Mouse (Mus musculus) forebrain, postnatal 0 days (tissue): ENCODE data around the gene Tma7. TPM values are rescaled to one million over a fixed set of nuclear protein-coding genes. Genes with fewer than 3 reads are reported as not detected.

Source experiments
- ATAC-seq: fragments of 200-750 bp; cut with Nextera tagmentation; 2 replicates; pipeline ENCODE4 v1.8.0; 2017; ENCODE audit warnings: mild to moderate bottlenecking, moderate library complexity
- DNase-seq: peaks from one replicate; pipeline ENCODE4 v3.0.0-alpha.2; 2015
- H3K27ac ChIP-seq: fragments of 300-500 bp; sonication (generic); 2 replicates; pipeline ENCODE4 v1.5.1; 2014; ENCODE audit warnings: low read depth, mild to moderate bottlenecking, antibody characterized with exemption, low read length, moderate library complexity, mixed read lengths
- H3K27me3 ChIP-seq: fragments of 300-500 bp; sonication (generic); 2 replicates; pipeline ENCODE4 v1.6.1; 2014; ENCODE audit warnings: mild to moderate bottlenecking, low read length, mixed read lengths; ENCODE audit not compliant: insufficient read depth
- H3K36me3 ChIP-seq: fragments of 300-500 bp; sonication (generic); 2 replicates; pipeline ENCODE4 v1.6.1; 2014; ENCODE audit warnings: mild to moderate bottlenecking, moderate library complexity; ENCODE audit not compliant: insufficient read depth
- H3K4me1 ChIP-seq: fragments of 300-500 bp; sonication (generic); 2 replicates; pipeline ENCODE4 v1.6.1; 2014; ENCODE audit warnings: antibody characterized with exemption; ENCODE audit not compliant: insufficient read depth
- H3K4me2 ChIP-seq: fragments of 300-500 bp; sonication (generic); 2 replicates; pipeline ENCODE4 v1.6.1; 2014; ENCODE audit warnings: low read depth, mild to moderate bottlenecking, moderate library complexity
- H3K4me3 ChIP-seq: fragments of 300-500 bp; sonication (generic); 2 replicates; pipeline ENCODE4 v1.5.1; 2014; ENCODE audit warnings: low read depth, low read length, mixed read lengths
- H3K9ac ChIP-seq: fragments of 300-500 bp; sonication (generic); 2 replicates; pipeline ENCODE4 v1.6.1; 2014; ENCODE audit warnings: mild to moderate bottlenecking
- H3K9me3 ChIP-seq: fragments of 300-500 bp; sonication (generic); 2 replicates; pipeline ENCODE4 v1.6.1; 2016; ENCODE audit warnings: low read length
- CTCF ChIP-seq: sonication (generic); IDR thresholded peaks from 2 replicates; pipeline ENCODE4 v1.5.1; 2016; ENCODE audit warnings: antibody characterized with exemption, control low read depth, low read depth
- WGBS: fragments of 180-500 bp; shearing (Covaris S2); extraction: QIAGEN DNeasy Blood & Tissue Kit; methylation state at CpG from one replicate; pipeline ENCODE4 v1.1.7; 2014; 5-methylcytosine and 5-hydroxymethylcytosine counted together
- polyA plus RNA-seq: library from polyadenylated mRNA; unstranded; fragments of >200 nt; fragmentation: Nextera tagmentation; extraction: Ambion mirVana; gene quantifications from 2 replicates; pipeline ENCODE4 v1.2.1, GENCODE M21; 2015
- total RNA-seq: library from RNA; depleted of rRNA; stranded (reverse); fragments of >200 nt; gene quantifications from 2 replicates; pipeline ENCODE4 v1.2.3, GENCODE M21; 2014

Gene Tma7
- total and polyA plus RNA-seq, 2 experiments from 2014 or later, result 177 to 695 TPM

DNA sequence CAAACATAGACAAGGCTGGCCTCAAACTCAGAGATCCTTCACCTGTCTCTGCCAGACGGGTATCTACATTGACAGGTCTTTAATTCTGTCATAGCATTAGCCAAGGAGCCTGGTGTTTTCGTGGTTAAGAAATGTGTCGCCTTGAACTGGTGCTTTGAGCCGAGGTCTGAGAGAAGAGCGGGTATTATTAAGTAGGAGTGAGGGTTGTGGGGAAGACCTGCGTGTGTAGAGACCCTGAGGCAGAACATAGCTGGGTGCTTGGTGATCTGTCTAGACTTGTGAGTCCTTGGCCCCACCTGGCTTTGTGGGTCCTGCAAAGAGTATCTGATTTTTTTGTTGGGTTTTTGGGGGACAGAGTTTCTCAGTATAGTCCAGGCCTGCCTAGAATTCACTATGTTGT is 28.5 kb downstream of the Tma7 start:
- no peak overlapping the region for H3K4me3 ChIP-seq

DNA sequence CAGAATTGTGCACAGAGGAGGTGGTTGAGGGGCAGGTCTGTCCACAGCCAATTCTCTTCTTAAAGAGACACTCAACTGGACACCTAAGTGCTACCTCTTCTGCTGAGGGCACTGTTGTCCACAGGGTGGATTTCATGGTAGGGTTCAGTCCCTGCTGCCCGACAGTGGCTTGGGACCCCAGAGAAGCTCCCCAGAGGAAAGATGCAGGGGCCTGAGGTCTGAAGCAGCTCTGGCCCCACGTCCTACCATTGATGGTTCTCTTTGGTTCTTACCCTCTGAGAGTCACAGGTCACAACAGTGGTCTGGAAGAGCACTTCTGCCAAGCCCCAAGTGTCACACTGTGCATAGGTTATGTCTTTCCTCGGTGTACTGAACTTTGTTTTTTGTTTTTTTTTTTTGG is 29.0 kb downstream of the Tma7 start:
- Histone ChIP-seq H3K27ac (no peak overlapping the region), H3K36me3 (peaks cover 22% of the 10 kb centered on the region), H3K4me1 (no peaks in the 10 kb centered on the region), H3K9ac (no peak overlapping the region), H3K4me2 (no peak overlapping the region), H3K9me3 (no peaks in the 10 kb centered on the region), H3K4me3 (no peak overlapping the region), H3K27me3 (no peaks in the 10 kb centered on the region)
- ATAC-seq (no peak), DNase-seq (no peak)
- TF ChIP-seq CTCF, result no peak
- WGBS, result 75% methylated on average over 3 of the region's 3 CpGs

More for the DNA sequence above, 28.5 kb downstream of the Tma7 start:
- no peaks in the 10 kb centered on the region for H3K27me3 ChIP-seq
- 80% methylated on average over 6 of the region's 6 CpGs for WGBS
- ATAC-seq, result no peak
- H3K9me3 ChIP-seq, result no peaks in the 10 kb centered on the region
- H3K27ac ChIP-seq, result no peak overlapping the region
- peaks cover 27% of the 10 kb centered on the region for H3K36me3 ChIP-seq
- H3K4me2 ChIP-seq, result no peak overlapping the region
- H3K4me1 ChIP-seq, result no peaks in the 10 kb centered on the region
- no peak for DNase-seq
- no peak for TF ChIP-seq CTCF
- H3K9ac ChIP-seq, result no peak overlapping the region

DNA sequence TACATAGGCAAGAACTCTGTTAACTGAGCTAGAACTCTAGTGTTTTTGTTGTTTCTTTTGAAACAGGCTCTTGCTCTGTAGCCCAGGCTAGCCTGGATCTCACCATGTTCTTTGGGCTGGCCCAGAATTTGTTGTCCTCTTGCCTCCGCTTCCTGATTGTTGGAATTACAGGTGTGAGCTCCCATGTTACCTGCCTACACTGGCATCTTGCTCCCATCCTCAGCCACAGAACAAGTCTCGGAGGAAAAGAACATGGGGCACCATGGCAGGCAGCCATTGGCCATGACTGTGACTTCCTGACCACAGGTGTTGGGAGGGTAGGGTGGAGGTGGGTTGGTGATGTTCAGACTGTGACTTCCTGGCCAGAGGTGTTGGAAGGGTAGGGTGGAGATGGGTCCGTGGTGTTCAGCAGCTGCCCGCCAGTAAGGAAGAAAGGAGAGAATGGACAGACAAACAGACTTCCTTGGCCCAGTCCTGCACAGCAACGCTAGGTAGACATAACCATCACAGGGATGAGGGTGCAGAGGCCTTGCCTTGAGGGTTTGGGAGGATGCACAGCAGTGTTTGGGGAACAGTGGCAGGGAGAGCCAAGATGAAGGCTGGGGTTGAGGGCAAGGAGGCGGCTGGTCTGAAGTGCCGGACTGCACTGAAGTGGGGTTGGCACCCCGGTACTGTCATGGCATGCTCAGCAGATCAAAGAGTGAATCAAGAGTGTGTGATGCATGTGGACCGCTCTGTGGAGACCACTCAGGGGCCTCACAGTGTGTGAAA is 29.7 kb downstream of the Tma7 start:
- no peak overlapping the region for H3K4me2 ChIP-seq
- H3K36me3 ChIP-seq, result peaks cover 15% of the 10 kb centered on the region
- no peak overlapping the region for H3K27ac ChIP-seq
- no peak overlapping the region for H3K9ac ChIP-seq
- H3K9me3 ChIP-seq, result no peaks in the 10 kb centered on the region
- TF ChIP-seq CTCF, result no peak
- WGBS, result 87% methylated on average over 9 of the region's 9 CpGs
- no peak for DNase-seq
- ATAC-seq, result no peak
- H3K27me3 ChIP-seq, result no peaks in the 10 kb centered on the region
- no peak overlapping the region for H3K4me3 ChIP-seq
- no peaks in the 10 kb centered on the region for H3K4me1 ChIP-seq

DNA sequence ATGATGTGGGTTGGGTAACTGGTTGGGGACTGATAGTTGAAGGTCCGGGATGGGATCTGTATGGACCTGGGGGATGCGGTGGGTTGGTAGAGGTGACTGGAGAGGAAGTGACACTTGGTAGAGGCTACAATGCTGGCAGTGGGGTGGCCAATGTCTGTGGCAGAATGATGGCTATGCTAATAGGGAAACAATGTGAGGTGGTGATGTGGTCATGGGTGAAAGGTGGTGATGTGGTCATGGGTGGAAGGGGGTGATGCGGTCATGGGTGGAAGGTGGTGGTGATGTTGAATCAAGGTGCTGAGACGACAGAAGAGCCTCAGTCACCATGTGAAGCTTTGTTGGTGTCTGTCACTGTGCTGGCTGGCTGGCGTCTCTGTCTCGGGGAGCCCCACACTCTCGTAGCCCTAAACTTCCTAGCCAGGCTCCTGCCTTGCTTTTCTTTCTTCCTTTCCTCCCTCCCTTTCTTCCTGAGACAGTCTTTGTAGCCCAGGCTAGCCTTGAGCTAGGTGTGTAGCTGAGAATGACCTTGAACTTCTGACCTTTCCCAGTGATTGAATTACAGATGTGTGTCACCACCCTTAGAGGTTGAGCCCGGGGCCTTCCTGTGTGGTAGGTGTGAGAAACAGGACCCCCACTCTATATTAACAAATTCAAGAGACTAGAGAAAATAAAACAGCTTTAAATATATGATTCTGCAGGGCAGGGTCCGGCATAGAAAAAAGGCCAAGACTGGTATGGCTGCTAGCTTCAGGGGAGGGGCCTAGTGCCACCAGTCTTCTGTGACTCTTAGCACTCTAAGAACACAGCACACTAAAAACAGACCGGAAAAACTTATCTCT is 30.5 kb downstream of the Tma7 start:
- DNase-seq (no peak), ATAC-seq (no peak)
- H3K4me1 ChIP-seq, result no peaks in the 10 kb centered on the region
- TF ChIP-seq CTCF, result no peak
- no peaks in the 10 kb centered on the region for H3K9me3 ChIP-seq
- H3K27me3 ChIP-seq, result no peaks in the 10 kb centered on the region
- no peak overlapping the region for H3K9ac ChIP-seq
- 91% methylated on average over 10 of the region's 10 CpGs for WGBS
- no peak overlapping the region for H3K27ac ChIP-seq
- H3K36me3 ChIP-seq, result peaks cover 8% of the 10 kb centered on the region
- H3K4me3 ChIP-seq, result no peak overlapping the region
- no peak overlapping the region for H3K4me2 ChIP-seq

DNA sequence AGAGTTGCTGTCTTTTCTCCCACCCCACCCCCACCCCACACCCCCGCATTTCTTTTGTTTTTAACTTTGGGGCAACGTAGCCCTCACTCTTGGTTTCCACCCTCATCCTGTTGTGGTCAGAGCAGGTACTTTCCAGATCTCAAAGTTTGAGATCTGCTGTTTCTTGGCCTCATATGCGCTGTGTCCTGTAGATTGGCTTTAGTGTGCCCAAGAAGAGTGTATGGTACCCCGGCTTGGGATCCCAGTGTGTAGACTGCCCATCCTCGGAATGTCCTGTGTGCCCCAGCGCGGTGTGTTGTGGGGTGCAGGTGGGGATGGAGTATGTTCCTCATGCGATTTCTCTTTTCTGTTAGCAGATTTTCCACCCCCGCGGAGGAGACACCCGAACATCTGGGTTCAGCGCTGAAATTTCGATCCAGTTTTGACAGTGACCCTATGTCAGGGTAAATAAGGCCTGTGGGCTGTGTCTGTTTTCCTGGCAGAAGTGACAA is 31.3 kb downstream of the Tma7 start:
- H3K4me3 ChIP-seq, result no peak overlapping the region
- DNase-seq, result no peak
- no peaks in the 10 kb centered on the region for H3K4me1 ChIP-seq
- no peaks in the 10 kb centered on the region for H3K9me3 ChIP-seq
- no peak for ATAC-seq
- H3K4me2 ChIP-seq, result no peak overlapping the region
- H3K36me3 ChIP-seq, result no peaks in the 10 kb centered on the region
- H3K27ac ChIP-seq, result no peak overlapping the region
- H3K27me3 ChIP-seq, result no peaks in the 10 kb centered on the region
- WGBS, result 89% methylated on average over 13 of the region's 13 CpGs
- TF ChIP-seq CTCF, result no peak
- no peak overlapping the region for H3K9ac ChIP-seq

DNA sequence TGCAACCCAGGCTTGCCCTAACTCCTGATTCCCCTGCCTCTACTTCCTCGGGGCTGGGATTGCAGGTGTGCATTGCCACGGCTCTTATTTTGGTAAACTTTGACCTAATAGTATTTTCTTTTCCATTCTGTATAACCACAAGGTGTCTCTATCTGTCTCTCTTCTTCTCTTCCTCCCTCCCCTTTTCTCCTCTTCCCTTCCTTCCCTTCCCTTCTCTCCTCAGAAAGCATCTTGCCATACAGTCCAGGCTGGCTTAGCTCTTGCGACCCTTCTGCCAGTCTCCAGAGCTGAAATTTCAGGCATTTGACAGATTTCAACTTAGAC is 31.8 kb downstream of the Tma7 start:
- WGBS, result 89% methylated on average over 3 of the region's 3 CpGs
- H3K27me3 ChIP-seq, result no peaks in the 10 kb centered on the region

More for the DNA sequence above, 31.8 kb downstream of the Tma7 start:
- DNase-seq, result no peak
- ATAC-seq, result no peak
- no peaks in the 10 kb centered on the region for H3K9me3 ChIP-seq
- H3K9ac ChIP-seq, result no peak overlapping the region
- no peaks in the 10 kb centered on the region for H3K36me3 ChIP-seq
- H3K4me2 ChIP-seq, result no peak overlapping the region
- H3K4me1 ChIP-seq, result no peaks in the 10 kb centered on the region
- H3K4me3 ChIP-seq, result no peak overlapping the region
- H3K27ac ChIP-seq, result no peak overlapping the region
- no peak for TF ChIP-seq CTCF
